Mouse (Mus musculus) brain, embryonic 14.5 days (tissue): ENCODE results near the gene Jag2.

ENCODE experiments used
- CTCF ChIP-seq: fragments of 200-500 bp; IDR thresholded peaks from 2 replicates; pipeline ENCODE4 v1.5.1; 2012; ENCODE audit warnings: inconsistent platforms, mild to moderate bottlenecking, moderate library complexity, borderline replicate concordance; ENCODE audit not compliant: insufficient read depth, insufficient read length; ENCODE audit errors: extremely low read depth
- POLR2A ChIP-seq: fragments of 200-500 bp; IDR thresholded peaks from 2 replicates; pipeline ENCODE4 v1.6.1; 2012; ENCODE audit warnings: mild to moderate bottlenecking, inconsistent platforms, borderline replicate concordance; ENCODE audit not compliant: poor library complexity, insufficient read depth, insufficient read length, severe bottlenecking; ENCODE audit errors: extremely low read depth

GRCm38 (mm10) chr12:112959421-112959820, 29.8 kb upstream of the Jag2 start:
- no peak for TF ChIP-seq POLR2A
- TF ChIP-seq CTCF, result no peak
